Mouse (Mus musculus) layer of hippocampus, adult 9-11 months (tissue): Measurements from ENCODE around the gene Magi2.

ENCODE experiments used
- DNase-seq: peaks from one replicate; pipeline ENCODE4 v3.0.0; 2022

Gene Magi2

GRCm38 (mm10) chr5:19779224-19779623 lies 552.4 kb downstream of the Magi2 start:
- no peak for DNase-seq

DNA sequence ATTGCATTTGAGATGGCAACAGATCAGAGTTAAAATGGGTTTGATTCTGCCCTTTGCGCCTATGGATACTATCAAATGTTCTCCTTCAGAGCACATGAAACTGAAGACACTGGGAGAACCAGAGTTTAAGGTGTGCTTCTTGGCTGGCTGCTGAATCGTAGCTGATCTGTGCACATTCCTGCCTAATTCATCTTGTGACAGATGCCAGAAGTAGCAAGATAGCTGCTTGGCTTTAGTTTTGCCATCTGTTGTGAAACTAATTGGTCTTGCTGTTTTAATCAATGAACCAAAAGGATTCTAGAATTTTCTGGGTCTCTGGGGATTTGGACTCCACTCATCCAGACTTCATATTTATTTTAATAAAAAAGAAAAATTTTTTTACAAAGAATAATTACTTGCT lies 553.2 kb downstream of the Magi2 start:
- DNase-seq, result peak; percentile 7

DNA sequence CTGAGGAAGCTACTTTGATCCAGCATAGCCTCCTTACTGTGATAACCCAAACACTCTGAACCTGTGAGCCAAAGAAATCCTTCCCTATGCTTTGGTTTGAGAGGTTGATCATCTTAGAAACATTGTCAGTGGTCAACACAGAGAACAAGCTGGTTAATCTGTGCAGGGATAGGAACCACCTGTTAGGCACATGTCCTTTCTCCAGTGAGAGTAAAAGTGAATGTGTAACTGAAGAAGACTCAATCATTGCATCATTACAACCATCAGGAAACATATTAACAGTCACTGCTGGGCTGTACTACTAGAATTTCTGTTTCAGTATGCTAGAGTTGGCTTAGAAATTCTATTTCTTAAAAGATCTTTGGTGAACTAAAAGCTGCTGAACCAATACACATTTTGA lies 558.5 kb downstream of the Magi2 start:
- no peak for DNase-seq

DNA sequence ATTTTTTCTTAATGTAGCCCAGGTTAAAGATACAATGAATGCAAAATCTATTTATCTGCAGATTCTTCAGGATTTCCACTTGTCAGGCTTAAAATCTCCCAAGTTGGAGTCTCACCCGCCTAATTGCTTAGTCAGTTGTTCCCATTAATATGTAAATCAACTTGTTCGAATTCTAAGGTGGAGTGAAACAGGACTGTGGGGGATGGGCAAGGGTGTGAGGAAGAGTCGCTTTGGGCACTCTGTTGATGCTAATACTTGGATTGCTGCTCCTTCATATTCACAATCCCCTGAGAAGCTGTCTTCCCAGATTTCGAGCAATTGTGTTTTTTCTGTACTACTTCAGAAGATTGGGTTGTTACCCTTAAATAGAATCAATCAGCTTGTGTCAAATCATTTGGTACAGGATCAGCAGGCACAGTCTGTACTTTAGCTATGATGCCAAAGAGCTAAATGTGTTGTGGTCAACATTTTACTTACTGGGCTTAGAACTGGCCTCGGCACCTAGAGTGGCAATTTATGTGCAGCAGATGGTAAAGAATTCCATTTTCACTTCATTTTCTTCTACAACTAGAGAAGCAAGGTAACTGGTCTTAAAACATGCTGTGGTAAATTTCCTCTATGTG lies 560.8 kb downstream of the Magi2 start:
- peak; percentile 3 for DNase-seq

- DNase-seq, result no peak
Observed at GRCm38 (mm10) chr5:19803052-19803769, 576.4 kb downstream of the Magi2 start.

- DNase-seq, result no peak
Observed at GRCm38 (mm10) chr5:19822502-19822901, 595.7 kb downstream of the Magi2 start.

- DNase-seq, result no peak
Observed at GRCm38 (mm10) chr5:19825943-19826342, 599.1 kb downstream of the Magi2 start.

GRCm38 (mm10) chr5:19829341-19829740 lies 602.5 kb downstream of the Magi2 start:
- DNase-seq, result no peak

DNA sequence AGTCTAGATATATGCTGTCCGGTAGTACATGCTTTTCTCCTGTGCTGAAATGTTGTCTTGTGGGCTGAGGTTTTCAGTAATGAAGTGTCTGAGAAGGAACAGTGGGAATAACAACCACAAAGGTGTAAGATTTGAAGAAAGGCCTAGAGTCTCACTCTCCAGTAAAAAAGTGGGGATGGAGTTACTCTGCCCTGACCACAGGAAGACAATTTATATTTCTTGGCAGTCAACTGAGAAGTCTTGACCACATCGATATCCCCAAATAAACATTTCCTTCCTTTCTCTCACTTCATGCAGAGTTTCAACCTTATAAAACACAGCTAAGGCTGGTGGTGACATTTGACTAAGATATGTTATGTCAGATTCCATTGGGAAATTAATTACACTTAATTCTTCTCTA lies 636.0 kb downstream of the Magi2 start:
- DNase-seq, result no peak

DNA sequence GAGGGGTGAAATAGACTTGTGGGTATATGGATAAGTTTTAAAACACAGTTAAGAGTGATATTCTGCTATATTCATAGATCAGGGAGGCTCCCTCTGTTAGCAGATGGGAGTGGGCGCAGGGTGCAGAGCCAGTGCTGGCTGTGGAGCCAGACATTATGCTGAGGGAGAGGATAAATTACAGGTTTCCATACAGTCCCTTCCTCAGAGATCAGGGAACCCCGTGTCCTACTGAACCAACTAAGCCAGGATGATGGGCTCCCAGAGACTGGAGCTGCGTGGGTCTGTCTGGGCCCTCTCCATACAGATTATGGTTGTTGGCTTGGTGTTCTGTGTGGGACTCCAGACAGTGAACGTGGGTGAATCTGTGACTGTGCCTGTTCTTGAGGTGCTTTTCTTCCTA lies 643.6 kb downstream of the Magi2 start:
- peak; percentile 60 for DNase-seq

GRCm38 (mm10) chr5:19891693-19892092 lies 664.9 kb downstream of the Magi2 start:
- no peak for DNase-seq

DNA sequence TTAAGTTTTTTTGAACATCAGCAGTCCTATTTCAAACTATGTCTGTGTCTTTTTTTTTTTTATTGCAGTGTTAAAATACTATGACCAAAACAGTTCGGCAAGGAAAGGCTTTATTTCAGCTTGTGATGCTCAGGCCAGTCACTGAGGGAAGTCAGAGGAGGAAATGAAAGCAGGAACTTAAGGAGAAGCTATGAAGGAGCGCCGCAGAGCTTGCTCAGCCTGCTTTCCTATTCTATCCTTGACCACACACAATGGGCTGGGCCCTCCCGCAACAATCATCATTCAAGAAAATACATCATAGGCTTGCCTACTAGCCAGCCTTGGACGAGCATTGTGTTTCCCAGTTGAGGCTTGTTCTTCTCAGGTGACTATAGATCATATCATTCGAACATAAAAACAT lies 669.1 kb downstream of the Magi2 start:
- DNase-seq, result no peak

DNA sequence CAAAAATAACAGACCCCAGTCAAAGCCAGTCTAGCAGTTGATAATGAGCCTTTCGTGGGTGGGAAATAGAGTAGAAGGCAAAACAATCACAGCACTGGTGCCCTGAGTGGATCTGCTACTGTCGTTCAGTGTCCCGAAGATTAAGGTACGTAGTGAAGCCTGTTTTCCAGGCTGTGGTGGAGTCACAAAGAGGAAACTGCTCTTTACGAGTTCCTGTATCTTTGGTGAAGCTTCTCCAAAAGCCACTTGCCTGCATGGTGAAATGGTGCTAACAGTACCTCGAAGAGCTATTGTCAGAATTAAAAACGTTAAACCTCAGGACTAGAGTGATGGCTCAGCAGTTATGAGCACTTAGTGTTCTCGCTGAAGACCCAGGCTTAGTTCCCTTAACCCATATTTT lies 674.8 kb downstream of the Magi2 start:
- DNase-seq, result no peak

GRCm38 (mm10) chr5:19906636-19907035 lies 679.8 kb downstream of the Magi2 start:
- no peak for DNase-seq

DNA sequence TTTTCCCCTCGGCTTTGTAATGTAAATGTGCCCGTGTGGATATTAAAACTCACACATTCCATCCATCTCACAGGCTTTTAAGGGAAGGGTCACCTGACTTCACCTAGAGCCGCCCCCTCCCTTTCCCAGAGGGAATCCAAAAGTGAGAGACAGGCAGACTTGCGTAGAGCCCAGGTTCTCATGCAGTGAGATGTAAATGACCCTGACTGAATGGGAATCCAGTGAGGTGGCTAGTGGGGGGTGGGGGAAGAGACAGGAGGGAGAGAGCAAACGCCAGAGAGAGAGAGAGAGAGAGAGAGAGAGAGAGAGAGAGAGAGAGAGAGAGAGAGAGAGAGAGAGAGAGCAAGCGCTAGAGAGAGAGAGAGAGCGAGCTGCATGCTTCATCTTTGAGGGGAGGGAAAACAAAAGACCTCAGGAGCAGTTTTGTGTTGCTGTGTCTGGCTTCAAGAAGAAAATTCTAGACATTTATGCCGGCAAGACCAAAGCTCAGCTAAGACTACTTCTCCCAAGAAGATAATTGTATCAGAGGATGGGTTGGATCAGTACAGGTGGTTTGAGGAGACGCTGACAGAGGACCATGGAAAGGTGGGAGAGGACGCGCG lies 680.6 kb downstream of the Magi2 start:
- DNase-seq, result peak; percentile 18

DNA sequence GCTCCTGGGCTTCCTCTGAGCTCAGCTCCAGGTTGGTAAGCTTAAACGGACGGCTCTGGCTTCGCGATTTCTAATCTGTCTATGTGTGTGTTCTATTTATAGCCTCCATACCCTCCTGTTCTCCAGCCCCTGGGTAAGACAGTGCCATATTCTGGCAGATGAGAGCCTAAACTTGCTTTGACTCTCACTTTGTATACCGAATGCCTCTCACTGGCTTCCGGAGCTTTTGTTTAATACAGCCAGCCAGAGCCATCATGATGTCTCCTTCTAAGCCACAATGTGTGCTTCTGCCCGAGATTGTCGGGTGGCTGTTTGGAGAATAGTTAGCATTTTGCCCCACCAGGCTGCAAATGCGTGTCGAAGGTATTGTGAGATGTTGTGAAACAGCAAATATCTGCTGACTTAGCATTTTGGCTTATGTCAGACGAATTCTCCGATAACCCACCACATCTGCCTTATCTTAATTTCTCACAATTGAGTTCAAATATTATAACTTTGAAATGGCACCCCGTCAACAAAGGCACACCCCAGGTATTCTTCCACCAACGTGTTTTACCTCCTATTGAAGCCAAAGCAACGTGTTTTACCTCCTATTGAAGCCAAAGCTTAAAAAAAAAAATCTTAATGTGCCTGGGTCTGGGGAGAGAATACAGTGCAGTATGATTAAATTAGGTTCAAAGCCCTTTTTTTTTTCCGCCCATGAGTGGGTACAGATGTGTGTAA lies 681.3 kb downstream of the Magi2 start:
- DNase-seq, result peak; percentile 22

DNA sequence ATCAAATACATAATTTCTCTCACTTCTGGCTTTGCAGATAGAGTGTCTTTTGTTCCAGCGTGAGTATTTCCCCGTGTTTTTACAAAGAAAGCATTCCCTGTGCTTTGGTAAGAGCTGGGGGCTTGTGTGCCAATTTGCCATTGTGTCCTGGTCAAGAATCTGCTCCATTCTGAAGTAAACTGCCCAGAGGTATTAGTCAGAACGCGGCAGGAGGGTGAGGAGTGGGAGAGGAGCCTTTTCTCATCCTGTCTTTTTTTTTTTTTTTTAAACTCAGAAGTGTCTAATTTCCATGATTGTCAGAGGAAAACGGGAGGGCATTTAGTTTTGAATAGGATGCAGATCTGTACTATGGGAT lies 681.8 kb downstream of the Magi2 start:
- DNase-seq, result no peak

DNA sequence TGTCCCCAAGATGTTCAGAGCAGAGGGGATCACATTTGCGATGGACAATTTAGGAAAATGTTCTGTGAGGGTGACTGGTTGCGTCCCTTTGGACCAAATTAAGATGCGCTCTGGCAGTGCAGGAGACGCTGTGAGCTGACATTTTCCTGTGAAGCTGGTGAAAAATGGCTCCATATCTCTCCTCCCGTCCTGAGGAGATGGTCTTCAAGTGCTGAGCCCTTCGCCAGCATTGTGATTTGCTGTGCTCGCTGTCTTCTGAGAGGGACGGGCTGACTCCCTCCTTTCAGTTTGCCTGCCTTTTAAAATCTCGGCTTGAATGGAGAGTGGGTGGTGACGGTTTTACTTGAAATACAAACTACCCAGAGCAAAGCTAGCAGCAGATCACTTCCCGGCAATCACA lies 682.2 kb downstream of the Magi2 start:
- peak; percentile 61 for DNase-seq

GRCm38 (mm10) chr5:19909664-19910063 lies 682.8 kb downstream of the Magi2 start:
- DNase-seq, result peak; percentile 77

DNA sequence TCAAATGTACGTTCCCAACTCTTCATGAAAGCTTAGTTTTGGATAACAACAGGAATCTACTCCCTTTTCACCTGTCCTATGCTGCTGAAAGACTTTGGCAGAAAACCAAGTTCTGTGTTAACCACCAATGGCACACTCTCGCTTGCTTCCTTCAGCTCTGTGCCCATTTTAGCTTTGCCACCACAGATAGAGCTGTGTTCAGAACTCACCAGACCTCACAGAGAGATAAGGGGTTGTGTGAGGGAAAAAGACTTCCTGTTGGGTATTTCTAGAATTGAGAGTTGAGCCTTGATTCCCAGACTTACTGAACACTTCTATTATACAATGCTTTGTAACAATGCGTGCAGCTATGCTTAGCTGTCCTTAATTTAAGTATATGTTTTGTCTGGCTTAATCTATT lies 705.3 kb downstream of the Magi2 start:
- no peak for DNase-seq

- no peak for DNase-seq
Observed at GRCm38 (mm10) chr5:19933190-19933589, 706.4 kb downstream of the Magi2 start.

- no peak for DNase-seq
Observed at GRCm38 (mm10) chr5:19951102-19951501, 724.3 kb downstream of the Magi2 start.

GRCm38 (mm10) chr5:19964113-19964512 lies 737.3 kb downstream of the Magi2 start:
- DNase-seq, result no peak

DNA sequence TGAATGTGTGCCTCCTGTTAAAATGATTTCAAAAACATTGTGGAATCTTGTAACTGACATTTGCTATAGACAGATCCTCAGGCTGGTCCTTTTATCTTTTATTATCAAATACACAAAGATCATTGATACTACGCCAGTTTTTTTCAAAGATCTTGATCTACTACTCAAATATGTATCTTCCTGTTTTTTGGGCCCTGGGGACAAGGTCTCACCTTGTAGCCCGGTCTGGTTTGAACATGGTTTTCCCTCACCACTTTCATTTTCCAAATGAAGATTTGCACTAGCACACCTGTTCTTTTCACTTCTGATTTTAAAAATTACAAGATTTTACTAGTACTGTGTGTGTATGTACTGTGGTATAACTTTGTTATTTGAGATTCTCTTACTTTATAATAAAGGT lies 745.9 kb downstream of the Magi2 start:
- no peak for DNase-seq
